Mouse (Mus musculus) myocyte (in vitro differentiated cells): ENCODE results near the gene Ndel1.

Experiments
- E2F4 ChIP-seq: IDR thresholded peaks from one replicate; pipeline ENCODE4 v1.6.1; 2011; ENCODE audit warnings: mild to moderate bottlenecking, control low read depth, moderate library complexity; ENCODE audit not compliant: insufficient read depth
- MAX ChIP-seq: IDR thresholded peaks from one replicate; pipeline ENCODE4 v1.6.1; 2011; ENCODE audit warnings: low read depth, mild to moderate bottlenecking, control low read depth
- MYOD1 ChIP-seq, 3 experiments: IDR thresholded peaks; one replicate each; pipeline ENCODE4 v1.6.1; 2011; ENCODE audit warnings: control low read depth in 2 of 3, low read depth in 2 of 3, mild to moderate bottlenecking in 2 of 3, moderate library complexity in 1 of 3; ENCODE audit not compliant: insufficient read length in 2 of 3, control insufficient read depth in 1 of 3
- MYOG ChIP-seq, 3 experiments: IDR thresholded peaks; one replicate each; pipeline ENCODE4 v1.6.1; 2011; ENCODE audit warnings: control low read depth in 2 of 3, low read depth in 2 of 3, mild to moderate bottlenecking in 2 of 3; ENCODE audit not compliant: insufficient read length in 2 of 3, control insufficient read depth in 1 of 3, insufficient read depth in 1 of 3
- POLR2A ChIP-seq: IDR thresholded peaks from one replicate; pipeline ENCODE4 v1.6.1; 2011; ENCODE audit warnings: low read depth, mild to moderate bottlenecking, control low read depth, moderate library complexity; ENCODE audit not compliant: insufficient read length
- POLR2AphosphoS2 ChIP-seq: IDR thresholded peaks from one replicate; pipeline ENCODE4 v1.6.1; 2011; ENCODE audit warnings: low read depth, control low read depth; ENCODE audit not compliant: insufficient read length
- REST ChIP-seq: IDR thresholded peaks from one replicate; pipeline ENCODE4 v1.6.1; 2011; ENCODE audit warnings: mild to moderate bottlenecking, control low read depth, moderate library complexity; ENCODE audit not compliant: insufficient read depth, insufficient read length
- TCF12 ChIP-seq: IDR thresholded peaks from one replicate; pipeline ENCODE4 v1.6.1; 2011; ENCODE audit warnings: mild to moderate bottlenecking, control low read depth; ENCODE audit not compliant: poor library complexity, insufficient read depth, severe bottlenecking
- USF1 ChIP-seq: IDR thresholded peaks from one replicate; pipeline ENCODE4 v1.6.1; 2011; ENCODE audit warnings: low read depth, mild to moderate bottlenecking, control low read depth, moderate library complexity

DNA sequence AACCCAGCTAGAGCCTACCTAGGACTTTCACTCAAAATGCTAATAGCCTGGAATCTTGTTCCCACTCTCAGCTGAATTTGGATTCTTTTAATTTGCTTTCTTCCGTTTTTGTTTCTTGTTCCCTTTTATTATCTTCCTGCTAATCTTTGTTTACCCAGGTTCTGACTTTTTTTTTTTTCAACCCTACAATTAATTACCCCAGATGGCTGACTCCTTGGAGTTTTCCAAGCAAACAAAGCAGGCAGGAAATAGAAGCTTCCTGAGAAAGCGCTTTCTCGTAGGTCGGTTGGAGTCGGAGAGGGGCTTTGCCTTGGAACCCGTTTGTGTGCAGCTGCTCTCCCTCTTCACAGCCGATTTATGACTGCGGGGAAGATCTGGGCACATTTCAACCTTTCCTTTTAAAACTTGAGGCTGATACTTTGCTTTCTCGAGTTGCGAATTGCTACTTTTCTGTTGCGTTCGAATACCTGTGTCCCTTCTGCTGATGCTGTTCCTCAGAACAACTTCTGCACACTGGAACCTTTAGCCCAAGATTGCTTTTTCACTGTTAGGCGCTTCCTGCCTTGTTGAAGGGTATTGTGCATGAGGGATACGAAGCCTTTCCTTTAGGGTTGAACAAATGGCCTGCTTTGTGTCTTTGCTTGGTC is 40.0 kb upstream of the Ndel1 start:
- TF ChIP-seq MAX (no peak), POLR2AphosphoS2 (no peak), POLR2A (no peak), TCF12 (no peak), MYOG (IDR thresholded peaks at IDR 0.05; ENCODE audit: control insufficient read depth in 1 of 3, insufficient read depth in 1 of 3, insufficient read length in 2 of 3, low read depth in 2 of 3) (no peak), USF1 (no peak), E2F4 (no peak), REST (no peak), MYOD1 (IDR thresholded peaks at IDR 0.05; ENCODE audit: control insufficient read depth in 1 of 3, insufficient read length in 2 of 3, low read depth in 2 of 3) (peak in 2 of 3 experiments; percentile 15 to 31)
